Mouse (Mus musculus) erythroblast, embryonic 14.5 days (primary cell): ENCODE measurements around the gene St3gal4.

ENCODE experiments used
- GATA1 ChIP-seq: IDR thresholded peaks from 2 replicates; pipeline ENCODE4 v1.6.1; 2012; ENCODE audit warnings: low read length, inconsistent platforms, mixed read lengths
- TAL1 ChIP-seq: IDR thresholded peaks from 3 replicates; pipeline ENCODE4 v1.6.1; 2012; ENCODE audit warnings: low read length, inconsistent platforms, mixed read lengths

DNA sequence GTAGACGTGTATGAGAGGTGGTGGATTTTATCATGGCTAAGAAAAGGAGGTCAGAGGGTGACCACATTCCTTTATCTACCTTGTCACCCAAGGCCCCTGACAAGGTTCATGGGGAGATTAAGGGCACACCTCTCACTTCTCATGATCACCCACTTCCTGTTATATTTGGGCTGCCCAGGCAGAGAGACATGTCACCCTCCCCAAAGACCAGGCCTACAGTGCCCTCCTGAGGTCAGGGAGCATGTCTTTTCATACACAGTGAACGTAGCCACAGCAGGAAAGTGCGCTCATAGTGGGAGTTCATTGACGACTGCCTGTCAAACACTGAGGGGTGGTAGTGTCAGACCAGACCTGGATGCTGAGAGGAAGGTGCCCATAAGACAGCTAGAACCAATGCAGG lies 102.3 kb downstream of the St3gal4 start:
- TF ChIP-seq GATA1, result no peak
- TF ChIP-seq TAL1, result no peak
